Mouse (Mus musculus): ENCODE data around the gene Trim7.
"Not testable (repeated sequence)": the region's sequence is repeated elsewhere in the genome, so short reads cannot be mapped to it uniquely, and the experiment has no call there.

Gene Trim7

DNA sequence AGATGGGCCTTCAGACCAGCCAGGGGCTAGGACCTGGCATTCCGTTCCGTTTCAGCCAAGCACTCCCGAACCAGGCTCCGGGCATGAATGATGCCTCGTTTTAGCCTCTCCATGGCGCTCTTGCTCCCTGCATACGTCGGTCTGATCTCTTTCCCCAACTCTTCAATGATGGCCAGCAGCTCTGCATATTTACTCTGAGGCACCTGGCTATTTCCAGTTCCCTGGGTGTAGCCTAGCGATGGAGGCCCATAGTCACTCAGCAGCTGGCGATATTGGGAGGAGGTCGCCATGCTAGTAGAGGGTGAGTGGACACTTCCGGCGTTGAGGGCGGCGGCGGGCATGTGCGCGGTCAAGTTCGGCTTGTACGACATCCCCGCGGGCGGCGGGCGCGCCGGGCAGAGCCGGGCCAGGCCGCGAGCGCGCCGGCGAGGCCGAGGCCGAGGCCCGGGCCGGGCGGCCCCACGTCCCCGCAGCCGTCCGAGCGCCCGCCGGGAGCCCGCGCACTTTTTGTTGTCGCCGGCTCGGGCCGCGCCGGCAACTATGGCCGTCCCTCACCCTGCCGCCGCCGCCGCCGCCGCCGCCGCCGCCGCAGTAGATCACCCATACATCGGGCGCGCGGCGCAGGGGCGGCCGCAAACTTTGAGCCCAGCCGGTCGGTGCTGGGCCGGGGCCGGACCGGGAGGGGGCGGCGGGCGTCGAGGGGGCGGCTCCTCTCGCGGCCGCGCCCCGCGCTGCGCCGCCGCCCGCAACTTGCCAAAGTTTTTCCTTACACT lies at the start of gene Trim7, which contains the start of gene Gm12184:
TSS of gene Trim7 (plus strand) at position 162 of the 773 bp plus-strand sequence.
TSS of gene Gm12184 (minus strand) at position 677 of the 773 bp plus-strand sequence.
- peak in 1 of 2 experiments; percentile 42 for DNase-seq

DNA sequence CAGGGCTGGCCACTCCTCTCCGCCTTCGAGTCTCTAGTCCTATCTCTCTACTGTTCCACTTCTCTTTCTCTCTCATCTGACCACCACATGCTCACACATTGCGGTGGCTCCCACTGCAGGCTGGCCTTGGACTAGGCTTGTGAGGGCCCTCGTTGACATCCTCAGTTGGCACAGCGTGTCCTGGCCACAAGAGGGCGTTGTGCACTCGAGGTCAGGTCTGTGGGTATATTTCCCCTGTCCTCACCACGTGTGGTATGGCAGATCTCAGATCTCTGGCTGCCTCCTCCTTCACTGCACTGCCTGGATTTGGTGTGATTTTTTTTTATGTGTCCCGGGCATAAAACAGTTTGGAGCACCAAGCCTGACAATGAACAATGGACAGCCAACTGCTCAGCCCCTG lies 49.3 kb upstream of the Trim7 start:
- DNase-seq: no peak

DNA sequence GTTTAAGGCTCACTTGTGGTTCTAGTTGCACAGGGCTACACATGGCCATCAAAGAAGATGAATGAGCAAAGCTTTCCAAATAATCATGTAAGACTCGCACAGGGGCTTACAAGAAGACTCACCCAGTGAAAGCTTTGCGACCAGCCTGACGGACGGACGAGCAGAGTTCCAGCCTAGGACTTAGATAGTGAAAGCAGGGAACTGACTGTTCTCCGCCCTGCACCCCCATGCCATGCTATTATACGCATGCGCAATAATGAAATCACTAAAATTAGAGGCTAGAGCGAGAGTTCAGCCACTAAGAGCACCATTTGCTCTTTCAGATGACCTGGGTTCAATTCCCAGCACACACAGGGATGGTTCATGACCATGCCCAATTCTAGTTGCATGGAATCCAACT lies 48.6 kb upstream of the Trim7 start:
- no peak for DNase-seq

DNA sequence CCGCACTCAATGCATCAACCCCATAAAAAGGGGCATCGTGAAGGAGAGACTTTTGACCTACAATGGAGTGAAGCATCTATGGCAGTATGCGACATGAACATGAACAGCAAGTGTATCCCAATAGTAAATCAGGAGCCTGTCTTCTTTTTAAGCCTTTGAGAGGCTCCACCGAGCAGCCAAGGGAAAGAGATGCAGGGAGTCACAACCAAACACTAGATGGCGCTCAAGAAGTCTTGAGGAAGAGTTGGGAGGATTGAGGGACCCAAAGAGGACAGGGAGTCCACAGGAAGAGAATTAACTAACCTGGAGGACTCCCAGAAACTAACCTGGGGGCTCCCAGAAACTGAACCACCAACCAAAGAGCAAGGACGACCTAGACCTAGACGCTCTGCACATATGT lies 46.5 kb upstream of the Trim7 start:
- peak in 1 of 2 experiments; percentile 32 for DNase-seq

DNA sequence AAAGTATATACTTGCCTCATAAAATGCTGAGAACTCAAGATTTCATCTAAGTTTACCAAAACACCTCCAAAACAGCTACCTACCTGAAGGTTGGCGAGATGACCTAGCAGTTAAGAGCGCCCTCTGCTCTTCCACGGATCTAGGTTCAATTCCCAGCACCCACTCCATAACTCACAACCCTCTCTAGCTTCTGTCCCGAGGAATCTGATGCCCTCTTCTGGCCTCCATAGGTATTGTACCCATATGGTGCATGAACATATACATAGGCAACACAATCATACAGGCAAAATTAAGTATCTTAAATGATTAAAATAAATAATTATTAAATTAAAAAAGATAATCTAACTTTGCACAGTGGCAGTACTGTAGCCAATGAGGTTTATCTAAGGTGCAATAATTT lies 43.7 kb upstream of the Trim7 start:
- DNase-seq: no peak

DNA sequence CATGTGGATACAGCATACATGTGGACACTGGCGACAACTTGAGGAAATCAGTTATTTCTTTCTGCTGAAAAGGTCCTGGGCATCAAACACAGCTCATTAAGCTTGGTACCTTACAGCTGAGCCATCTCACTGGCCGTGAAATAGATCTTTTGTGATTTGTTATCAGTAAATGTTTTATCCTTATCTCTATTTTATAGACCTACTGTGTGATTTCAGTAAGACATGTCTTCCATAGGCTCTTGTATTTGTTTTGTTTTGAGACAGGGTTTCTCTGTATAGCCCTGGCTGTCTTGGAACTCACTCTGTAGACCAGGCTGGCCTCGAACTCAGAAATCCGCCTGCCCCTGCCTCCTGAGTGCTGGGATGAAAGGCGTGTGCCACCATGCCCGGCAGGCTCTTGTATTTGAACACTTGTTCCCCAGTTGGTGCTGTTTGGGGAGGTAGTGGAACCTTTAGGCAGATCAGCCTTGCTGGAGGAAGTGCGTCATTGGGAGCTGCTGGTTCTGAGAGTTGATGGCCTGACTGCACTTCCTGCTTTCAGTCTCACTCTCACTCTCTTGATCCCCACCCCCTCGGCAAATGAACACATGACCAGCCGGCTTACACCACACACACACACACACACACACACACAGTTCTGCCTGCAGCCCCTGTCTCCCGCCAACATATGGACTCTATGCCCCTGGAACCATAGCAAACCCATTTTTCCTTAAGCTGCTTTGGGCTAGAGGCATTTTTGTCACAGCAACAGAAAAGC lies 38.3 kb upstream of the Trim7 start:
- DNase-seq: peak in 1 of 2 experiments; percentile 33

DNA sequence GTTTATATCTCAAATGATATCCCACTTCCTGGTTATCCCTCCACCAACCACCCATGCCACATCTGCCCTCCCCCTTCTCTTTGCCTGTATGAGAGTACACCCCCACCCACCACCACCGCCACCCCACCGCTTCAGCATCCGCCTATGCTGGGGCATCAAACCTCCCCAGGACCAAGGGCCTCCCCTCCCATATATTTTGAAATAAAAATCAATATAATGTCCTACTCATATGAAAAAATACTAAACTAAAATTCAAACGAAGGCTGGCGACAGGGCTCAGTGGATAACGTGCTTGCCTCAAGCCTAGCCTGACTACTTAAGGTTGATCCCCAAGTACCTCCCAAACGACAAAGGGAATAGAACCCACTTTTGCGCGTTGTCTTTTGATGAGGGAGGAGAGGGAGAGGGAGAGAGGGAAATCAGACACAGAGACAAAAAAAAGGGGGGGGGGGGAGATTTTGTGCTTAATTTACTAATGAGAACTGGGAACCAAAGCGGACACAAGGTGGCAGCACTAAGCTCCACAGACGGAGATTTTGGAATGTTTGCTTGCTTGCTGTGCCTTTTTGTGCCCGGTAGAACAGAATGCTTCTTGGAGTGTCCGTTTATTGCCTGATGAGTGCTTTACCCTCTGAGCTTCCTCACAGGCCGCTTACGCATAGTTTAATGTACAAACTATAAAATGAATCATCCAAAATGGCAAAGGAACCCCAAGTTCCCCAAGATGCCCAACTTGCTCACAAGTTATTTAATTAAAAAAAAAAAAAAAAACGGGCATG lies 37.4 kb upstream of the Trim7 start:
- DNase-seq: peak; percentile 87 to 88

DNA sequence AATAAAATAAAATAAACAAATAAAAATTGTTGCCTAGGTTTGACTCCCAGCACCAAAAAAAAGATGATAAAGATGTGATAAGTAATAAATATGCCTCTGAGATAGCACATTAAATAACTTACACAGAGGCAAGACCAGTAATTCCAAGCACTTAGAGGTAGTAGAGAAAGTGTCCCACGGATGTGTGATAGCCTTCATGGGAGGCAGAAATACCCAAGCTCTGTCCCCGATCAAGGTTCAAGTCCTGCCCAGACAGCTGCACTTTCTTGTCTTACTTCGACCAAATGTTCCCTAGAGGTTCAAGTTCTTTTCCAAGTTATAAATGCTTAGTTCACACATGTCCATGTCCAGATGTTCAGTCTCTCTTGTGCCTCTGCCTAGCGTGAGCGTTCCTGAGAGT lies 36.7 kb upstream of the Trim7 start:
- no peak for DNase-seq

DNA sequence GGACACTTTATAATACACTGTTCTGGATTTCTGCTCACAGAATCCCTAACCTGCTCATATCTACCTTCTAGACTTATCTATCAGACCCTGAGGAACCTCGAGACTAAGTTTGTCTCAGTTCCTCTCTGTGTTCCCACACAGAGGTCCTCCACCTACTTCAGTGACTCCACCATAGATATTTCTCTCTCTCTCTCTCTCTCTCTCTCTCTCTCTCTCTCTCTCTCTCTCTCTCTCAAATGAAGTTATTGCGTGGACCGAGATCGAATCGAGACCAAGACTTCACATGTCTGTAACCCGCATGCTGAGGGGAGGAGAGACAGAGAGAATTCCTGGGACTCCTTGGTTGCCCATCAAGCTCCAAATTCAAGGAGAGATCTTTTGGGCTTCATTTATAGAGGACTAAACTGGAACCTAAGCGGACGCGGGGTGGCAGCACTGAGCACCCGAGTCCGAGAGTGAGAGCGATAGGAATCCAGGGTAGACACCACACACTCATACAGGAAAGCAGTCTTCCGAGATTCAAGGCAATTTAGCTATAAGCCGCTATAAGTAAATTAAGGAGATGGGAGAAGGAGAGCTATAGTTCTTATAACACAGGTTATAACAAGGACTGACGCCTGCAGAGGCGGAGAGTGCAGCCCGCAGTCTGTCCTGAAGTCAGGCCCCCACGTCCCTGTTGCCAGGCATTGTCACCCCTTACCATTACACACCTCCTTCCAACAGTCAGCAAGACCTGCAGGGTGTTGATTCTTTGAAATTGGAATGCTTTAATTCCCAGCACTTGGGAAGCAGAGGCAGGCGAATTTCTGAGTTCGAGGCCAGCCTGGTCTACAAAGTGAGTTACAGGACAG lies 35.7 kb upstream of the Trim7 start:
- peak; percentile 87 to 92 for DNase-seq

DNA sequence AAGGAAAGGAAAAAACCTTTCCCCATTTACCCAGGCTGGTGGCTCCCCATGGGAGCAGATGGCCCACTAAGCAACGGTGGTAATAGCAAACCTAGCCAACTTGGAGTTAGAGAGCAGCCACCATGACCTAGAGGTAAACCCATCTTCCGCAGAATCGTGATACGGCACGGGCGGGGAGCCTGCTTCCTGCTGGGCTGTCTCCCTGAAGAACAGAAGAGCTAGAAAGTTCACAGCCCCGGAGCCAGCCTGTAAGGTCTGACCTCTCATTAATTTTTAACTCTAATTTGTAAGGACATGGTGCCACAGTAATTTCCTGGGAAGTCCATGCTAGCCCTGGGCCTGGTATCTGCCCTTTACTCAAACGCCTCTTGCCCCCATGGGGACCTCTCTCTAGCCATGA lies 35.0 kb upstream of the Trim7 start:
- DNase-seq: no peak

DNA sequence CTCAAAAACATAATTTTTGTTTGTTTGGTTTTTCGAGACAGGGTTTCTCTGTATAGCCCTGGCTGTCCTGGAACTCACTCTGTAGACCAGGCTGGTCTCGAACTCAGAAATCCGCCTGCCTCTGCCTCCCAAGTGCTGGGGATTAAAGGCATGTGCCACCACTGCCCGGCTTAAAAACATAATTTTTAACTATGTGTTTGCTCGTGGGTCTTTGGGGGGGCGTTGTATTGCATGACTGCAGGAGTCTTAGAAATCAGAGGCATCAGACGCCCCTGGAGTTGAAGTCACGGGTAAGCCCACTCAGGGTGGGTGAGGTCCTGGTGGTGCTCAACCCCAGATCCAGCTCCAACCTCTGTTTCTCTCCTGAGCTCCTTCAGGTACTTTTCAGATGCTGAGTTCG lies 34.0 kb upstream of the Trim7 start:
- DNase-seq: not testable (repeated sequence)

DNA sequence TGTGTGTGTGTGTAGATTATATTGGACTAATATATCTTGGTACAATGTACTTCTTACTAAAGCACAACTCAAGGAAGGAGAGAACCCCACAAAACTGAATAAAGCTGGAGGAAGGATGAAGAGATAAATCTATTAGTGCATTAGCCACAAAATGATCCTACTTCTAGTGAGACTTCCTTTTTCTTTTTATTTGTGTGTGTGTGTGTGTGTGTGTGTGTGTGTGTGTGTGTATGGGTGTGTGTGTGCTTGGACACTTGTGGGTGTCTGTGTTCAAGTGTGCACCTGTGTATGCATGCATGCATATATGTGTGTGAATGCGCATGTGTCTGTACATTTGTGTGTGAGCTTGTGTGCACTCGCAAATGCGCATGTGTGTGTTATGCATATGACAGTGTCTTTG lies 32.8 kb upstream of the Trim7 start:
- DNase-seq: no peak

DNA sequence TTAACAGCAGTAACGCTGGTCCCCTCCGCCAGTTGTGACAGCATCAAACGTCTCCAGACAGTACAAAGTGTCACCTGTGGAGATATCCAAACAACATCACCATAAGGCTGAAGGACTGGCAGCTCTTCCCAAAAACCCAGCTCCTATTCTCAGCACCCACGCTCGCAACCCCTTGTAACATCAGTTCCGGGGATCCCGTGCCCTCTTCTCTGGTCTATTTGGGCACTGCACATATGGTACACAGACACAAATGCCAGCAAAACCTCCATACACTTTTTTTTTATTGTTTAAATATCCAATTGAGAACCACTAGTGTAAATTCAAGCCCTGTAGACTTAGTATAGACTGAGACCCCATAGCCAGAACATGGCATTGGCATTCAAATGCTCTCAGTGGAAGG lies 30.7 kb upstream of the Trim7 start:
- DNase-seq: no peak

DNA sequence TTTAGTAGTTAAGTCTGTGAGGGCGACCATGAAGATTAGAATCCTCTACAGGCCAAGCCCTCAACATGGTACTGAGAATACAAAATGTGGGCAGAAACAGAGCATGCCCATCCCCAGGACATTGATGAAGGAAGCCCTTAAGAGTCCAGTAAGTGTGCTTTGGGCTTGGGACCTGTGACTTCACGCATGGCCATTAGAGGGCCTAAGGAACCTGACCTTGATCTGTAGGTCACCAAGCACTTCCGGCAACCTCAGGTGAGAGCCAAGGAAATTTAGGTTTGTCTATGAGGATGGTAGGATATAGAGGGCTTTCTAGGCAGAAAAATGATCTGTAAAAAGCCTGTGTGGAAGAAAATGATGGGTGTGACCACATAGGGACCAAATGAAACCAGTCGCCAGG lies 29.6 kb upstream of the Trim7 start:
- DNase-seq: no peak

DNA sequence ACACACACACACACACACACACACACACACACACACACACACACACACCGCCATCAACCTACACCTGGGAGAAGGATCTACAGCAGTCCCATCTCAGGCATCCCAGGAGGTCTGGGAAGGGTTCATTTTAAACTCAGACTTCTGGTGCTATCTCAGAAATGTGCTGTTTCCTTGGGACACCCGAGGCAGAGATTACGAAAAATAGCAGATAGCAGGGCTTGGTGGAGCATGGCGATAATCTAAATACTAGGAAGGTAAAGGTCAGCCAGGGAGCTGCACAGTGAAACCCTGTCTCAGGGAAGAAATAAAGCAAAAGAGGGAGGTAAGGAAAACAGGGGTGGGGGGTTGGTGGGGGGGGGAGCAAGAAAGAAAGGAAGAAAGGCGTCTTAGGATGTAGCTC lies 28.7 kb upstream of the Trim7 start:
- DNase-seq: no peak

DNA sequence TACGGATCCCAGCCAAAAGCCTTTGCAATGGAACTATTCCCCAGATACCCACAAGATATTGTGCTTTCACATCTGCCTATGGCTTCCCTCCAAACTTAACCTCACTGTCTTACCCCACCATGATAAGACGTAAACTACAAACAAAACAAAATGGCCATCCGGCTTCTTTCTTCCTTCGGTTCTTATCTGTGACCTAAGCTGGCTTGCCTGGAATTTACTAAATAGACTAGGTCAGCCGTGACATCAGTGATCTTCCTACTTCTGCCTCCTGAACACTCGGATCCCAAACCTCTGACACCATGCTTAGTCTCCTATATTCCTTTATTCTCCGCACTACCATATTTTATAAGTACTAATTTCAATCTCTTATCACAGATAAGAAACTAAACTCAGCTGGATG lies 27.6 kb upstream of the Trim7 start:
- DNase-seq: no peak

DNA sequence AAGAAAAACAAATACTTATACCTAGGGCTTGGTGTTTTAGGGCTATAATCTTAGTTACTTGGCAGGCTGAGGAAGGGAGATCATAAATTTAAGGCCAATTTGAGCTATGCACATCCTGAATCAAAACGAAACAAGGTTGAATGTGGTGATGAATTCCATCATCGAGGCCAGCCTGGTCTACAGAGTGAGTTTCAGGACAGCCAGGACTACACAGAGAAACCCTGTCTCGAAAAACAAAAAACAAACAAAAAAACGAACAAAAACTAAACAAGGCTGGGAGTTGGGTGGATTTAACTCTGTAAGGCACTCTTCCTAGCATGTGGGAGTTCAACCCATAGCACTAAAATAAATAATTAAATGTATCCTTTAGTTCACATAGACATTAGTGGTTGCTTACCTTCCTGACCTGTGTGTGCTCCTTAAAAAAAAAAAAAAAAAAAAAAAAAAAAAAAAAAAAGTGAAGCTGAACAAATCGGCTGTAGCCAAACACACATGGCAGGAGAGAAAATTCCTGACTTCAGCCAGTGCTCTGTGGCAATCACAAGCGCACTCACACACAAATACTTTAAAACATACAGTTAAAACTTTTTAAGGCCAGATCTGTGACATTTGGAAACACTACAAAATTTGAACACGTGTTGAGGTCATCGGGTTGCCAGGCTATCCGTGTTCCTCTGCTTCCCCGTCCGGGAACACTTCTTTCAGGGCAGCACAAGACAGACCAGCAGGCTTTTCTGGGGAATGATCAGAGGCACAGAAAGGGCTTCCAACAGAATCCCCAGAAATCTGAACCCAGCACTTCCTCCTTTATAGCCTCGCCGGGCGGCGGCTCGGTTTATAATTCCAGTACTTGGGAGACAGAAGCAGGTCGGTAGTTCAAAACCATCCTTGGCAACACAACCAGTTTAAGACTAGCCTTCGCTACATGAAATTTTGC lies 26.7 kb upstream of the Trim7 start:
- no peak for DNase-seq

DNA sequence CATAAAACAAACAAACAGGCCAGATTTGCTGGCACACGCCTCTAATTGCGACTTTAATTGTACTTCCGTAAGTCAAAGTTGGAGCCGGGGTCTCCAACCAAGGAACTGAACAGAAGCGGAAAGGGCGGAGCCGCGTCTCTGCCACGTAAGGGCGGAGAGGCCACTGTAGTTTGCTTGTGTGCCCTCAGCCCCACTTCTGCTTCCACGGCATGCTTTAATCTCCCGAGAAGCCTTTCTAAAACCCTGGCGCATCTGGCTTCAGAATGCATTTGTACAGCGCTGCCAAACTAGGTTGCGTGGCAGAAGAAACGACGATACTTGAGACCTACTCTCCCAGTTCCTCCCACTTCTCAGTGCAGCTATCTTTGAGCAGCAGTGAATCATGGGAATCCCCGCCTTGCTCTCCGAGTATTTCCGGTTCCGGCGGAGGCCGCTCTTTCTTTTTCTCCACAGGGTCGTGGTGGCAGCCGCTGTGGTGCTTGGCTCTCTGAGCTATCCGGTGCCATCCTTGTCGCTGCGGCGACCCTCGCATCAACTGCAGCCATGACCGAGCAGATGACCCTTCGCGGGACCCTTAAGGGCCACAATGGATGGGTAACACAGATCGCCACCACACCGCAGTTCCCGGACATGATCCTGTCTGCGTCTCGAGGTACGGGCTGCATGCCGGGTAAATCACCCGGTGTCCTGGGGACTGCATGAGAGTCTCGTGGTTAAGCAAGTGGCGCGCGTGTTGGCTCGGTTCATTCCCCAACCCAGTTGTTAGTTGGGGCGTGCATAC lies 25.8 kb upstream of the Trim7 start, which contains the start of gene Rack1:
TSS of gene Rack1 (plus strand) at position 412 of the 781 bp plus-strand sequence.
- peak; percentile 89 to 91 for DNase-seq

DNA sequence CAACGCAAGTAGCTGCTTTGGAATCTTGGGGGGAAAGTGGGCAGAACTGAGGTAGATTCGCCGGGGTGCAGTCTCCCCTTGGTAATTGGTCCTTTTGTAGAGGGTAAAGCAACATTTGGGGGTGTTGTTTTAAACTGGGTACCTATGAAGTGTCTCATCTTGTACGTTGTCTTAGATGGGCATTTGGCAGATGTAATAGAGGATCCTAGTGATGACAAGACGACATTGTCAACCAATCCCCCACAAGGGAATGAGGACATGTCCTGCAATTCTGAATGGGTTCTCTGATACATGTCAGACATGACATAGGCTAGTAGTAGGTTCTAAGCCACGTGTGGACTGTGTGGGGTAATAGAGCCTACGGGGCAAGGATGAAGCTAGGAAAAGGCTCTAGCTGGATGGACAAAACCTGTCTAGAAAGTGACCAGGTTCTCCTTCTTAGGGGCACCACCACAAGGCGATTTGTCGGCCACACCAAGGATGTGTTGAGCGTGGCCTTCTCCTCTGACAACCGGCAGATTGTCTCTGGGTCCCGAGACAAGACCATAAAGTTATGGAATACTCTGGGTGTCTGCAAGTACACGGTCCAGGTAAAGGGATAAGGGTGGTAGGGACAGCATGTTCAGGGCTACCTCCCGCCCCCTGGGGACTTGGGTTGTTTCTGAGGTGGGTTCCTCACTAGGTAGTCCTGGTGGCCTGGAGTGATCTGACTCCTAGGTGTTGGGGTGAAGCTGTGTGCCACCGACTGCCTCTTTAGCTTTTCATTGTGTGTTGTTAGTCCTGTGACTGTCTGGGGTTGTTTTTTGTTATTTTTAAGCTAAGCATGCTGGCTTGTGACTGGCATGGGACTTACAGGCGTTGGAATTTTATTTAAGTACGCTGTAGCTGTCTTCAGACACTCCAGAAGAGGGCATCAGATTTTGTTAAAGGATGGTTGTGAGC lies 23.8 kb upstream of the Trim7 start:
- no peak for DNase-seq
